9 mouse cellular contexts compared by ENCODE assay signal in genomic region chrX:99325460-99325859, GRCm38 (mm10).
A peak's percentile ranks its signal among the peaks of the same experiment; 100 is the strongest.
DNase-seq lines count a peak whose midpoint lies in the region; ATAC-seq lines count a peak whose summit lies in the region.
"Had no signal": no experiment of that assay in that cellular context is flagged by ENCODE, and none has a peak within 500 bp of the region (broad histone marks: within the 10 kb centered on the region; RNA-seq: fewer than 3 reads in every experiment).

No protein-coding gene starts in this region.

- H3K9me3 ChIP-seq in hindbrain, embryonic 13.5 days: no peaks in the 10 kb centered on the region
- H3K9me3 ChIP-seq in hindbrain, embryonic 11.5 days (ENCODE audit: control insufficient read depth, low read length): no peaks in the 10 kb centered on the region
- no peaks in the 10 kb centered on the region for H3K9me3 ChIP-seq in heart, embryonic 10.5 days
- no peaks in the 10 kb centered on the region for H3K9me3 ChIP-seq in kidney, embryonic 16.5 days (ENCODE audit: low read length)
- H3K9me3 ChIP-seq in midbrain, embryonic 16.5 days (replicated peaks; ENCODE audit: control insufficient read depth, low read length, poor library complexity, severe bottlenecking): no peaks in the 10 kb centered on the region
- H3K9me3 ChIP-seq: liver, embryonic 15.5 days had no signal

- no peak overlapping the region for H3K4me2 ChIP-seq in hindbrain, embryonic 13.5 days
- no peak overlapping the region for H3K4me2 ChIP-seq in hindbrain, embryonic 11.5 days (replicated peaks; ENCODE audit: low read depth, low read length)
- no peak overlapping the region for H3K4me2 ChIP-seq in kidney, embryonic 16.5 days (replicated peaks; ENCODE audit: low read depth, low read length)
- H3K4me2 ChIP-seq in midbrain, embryonic 16.5 days (ENCODE audit: low read length): no peak overlapping the region
- H3K4me2 ChIP-seq: liver, embryonic 15.5 days had no signal

- H3K27me3 ChIP-seq in hindbrain, embryonic 13.5 days: peaks cover 51% of the 10 kb centered on the region
- H3K27me3 ChIP-seq in hindbrain, embryonic 11.5 days (ENCODE audit: control insufficient read depth, insufficient read depth, low read length): peaks cover 4% of the 10 kb centered on the region; the same call in 1 of the 2 replicates
- peaks cover 59% of the 10 kb centered on the region for H3K27me3 ChIP-seq in heart, embryonic 10.5 days (ENCODE audit: insufficient read depth, poor library complexity, severe bottlenecking)
- peaks cover 18% of the 10 kb centered on the region; the same call in 1 of the 2 replicates for H3K27me3 ChIP-seq in kidney, embryonic 16.5 days (ENCODE audit: insufficient read depth, low read length)
- no peaks in the 10 kb centered on the region for H3K27me3 ChIP-seq in midbrain, embryonic 16.5 days (ENCODE audit: control insufficient read depth, insufficient read depth, low read depth, low read length)

- peak; percentile 59; the same call in 1 of the 2 replicates for ATAC-seq in hindbrain, embryonic 13.5 days (ENCODE audit: low FRiP score)
- no peak for ATAC-seq in hindbrain, embryonic 11.5 days (ENCODE audit: low FRiP score)
- ATAC-seq in kidney, embryonic 16.5 days (ENCODE audit: low FRiP score, low TSS enrichment): no peak
- ATAC-seq in midbrain, embryonic 16.5 days: peak; percentile 73; the same call in 1 of the 2 replicates

- H3K4me1 ChIP-seq in hindbrain, embryonic 13.5 days (replicated peaks): peaks cover 19% of the 10 kb centered on the region
- no peaks in the 10 kb centered on the region for H3K4me1 ChIP-seq in hindbrain, embryonic 11.5 days (replicated peaks; ENCODE audit: control insufficient read depth, insufficient read depth, low read length)
- peaks cover 13% of the 10 kb centered on the region for H3K4me1 ChIP-seq in brown adipose tissue, adult 24 weeks (ENCODE audit: control insufficient read depth, insufficient read depth, insufficient read length, low read length)
- peaks cover 21% of the 10 kb centered on the region for H3K4me1 ChIP-seq in heart, embryonic 10.5 days
- peaks cover 23% of the 10 kb centered on the region for H3K4me1 ChIP-seq in kidney, embryonic 16.5 days (ENCODE audit: insufficient read depth, low read length)
- no peaks in the 10 kb centered on the region for H3K4me1 ChIP-seq in midbrain, embryonic 16.5 days (ENCODE audit: control insufficient read depth, insufficient read depth, low read length)
- H3K4me1 ChIP-seq: liver, embryonic 15.5 days had no signal

- no peak overlapping the region for H3K9ac ChIP-seq in hindbrain, embryonic 13.5 days
- no peak overlapping the region for H3K9ac ChIP-seq in hindbrain, embryonic 11.5 days (ENCODE audit: low read depth, low read length)
- no peak overlapping the region for H3K9ac ChIP-seq in kidney, embryonic 16.5 days (replicated peaks; ENCODE audit: low read length)
- no peak overlapping the region for H3K9ac ChIP-seq in midbrain, embryonic 16.5 days (ENCODE audit: low read depth, low read length)
- H3K9ac ChIP-seq: liver, embryonic 15.5 days had no signal

- no peak for DNase-seq in hindbrain, embryonic 11.5 days (ENCODE audit: low spot score)
- DNase-seq in heart, embryonic 10.5 days (ENCODE audit: low spot score): peak; percentile 71
- DNase-seq in retina, embryonic 14.5 days (ENCODE audit: low spot score): no peak
- no peak for DNase-seq in spleen, postnatal 14 days (ENCODE audit: low spot score in 2 of 2)

- H3K36me3 ChIP-seq in hindbrain, embryonic 13.5 days: no peaks in the 10 kb centered on the region
- no peaks in the 10 kb centered on the region for H3K36me3 ChIP-seq in hindbrain, embryonic 11.5 days (ENCODE audit: control insufficient read depth, insufficient read depth, low read length)
- H3K36me3 ChIP-seq in heart, embryonic 10.5 days: no peaks in the 10 kb centered on the region
- no peaks in the 10 kb centered on the region for H3K36me3 ChIP-seq in kidney, embryonic 16.5 days (ENCODE audit: insufficient read depth, low read length)
- H3K36me3 ChIP-seq in midbrain, embryonic 16.5 days (ENCODE audit: control insufficient read depth, insufficient read depth, low read length): no peaks in the 10 kb centered on the region
- H3K36me3 ChIP-seq: liver, embryonic 15.5 days had no signal

- no peak overlapping the region for H3K4me3 ChIP-seq in hindbrain, embryonic 13.5 days
- no peak overlapping the region for H3K4me3 ChIP-seq in hindbrain, embryonic 11.5 days (ENCODE audit: low read depth, low read length)
- H3K4me3 ChIP-seq in brown adipose tissue, adult 24 weeks (ENCODE audit: insufficient read depth, low read depth, low read length): no peak overlapping the region
- H3K4me3 ChIP-seq in heart, embryonic 10.5 days: no peak overlapping the region
- no peak overlapping the region for H3K4me3 ChIP-seq in kidney, embryonic 16.5 days (ENCODE audit: low read length)
- no peak overlapping the region for H3K4me3 ChIP-seq in midbrain, embryonic 16.5 days (ENCODE audit: low read depth, low read length)
- H3K4me3 ChIP-seq: liver, embryonic 15.5 days had no signal

- WGBS in hindbrain, embryonic 13.5 days: 46% methylated on average over 8 of the region's 8 CpGs
- WGBS in hindbrain, embryonic 11.5 days: 55% methylated on average over 8 of the region's 8 CpGs
- WGBS in heart, embryonic 10.5 days: 64% methylated on average over 8 of the region's 8 CpGs
- whole genome bisulfite sequencing in kidney, embryonic 16.5 days: 52% methylated on average over 8 of the region's 8 CpGs
- WGBS in midbrain, embryonic 16.5 days: 38% methylated on average over 7 of the region's 8 CpGs

- peak overlapping the region; percentile 64; the same call in 1 of the 2 replicates for H3K27ac ChIP-seq in hindbrain, embryonic 13.5 days
- no peak overlapping the region for H3K27ac ChIP-seq in hindbrain, embryonic 11.5 days (ENCODE audit: low read depth, low read length)
- peak overlapping the region; percentile 68 for H3K27ac ChIP-seq in brown adipose tissue, adult 24 weeks (replicated peaks; ENCODE audit: low read depth, low read length)
- H3K27ac ChIP-seq in heart, embryonic 10.5 days: peak overlapping the region; percentile 42
- H3K27ac ChIP-seq in kidney, embryonic 16.5 days (ENCODE audit: low read length): peak overlapping the region; percentile 31; the same call in 1 of the 2 replicates
- H3K27ac ChIP-seq in midbrain, embryonic 16.5 days (ENCODE audit: low read length): no peak overlapping the region
- H3K27ac ChIP-seq: liver, embryonic 15.5 days had no signal

Comparison
In these comparisons a context has a peak if more than half of its experiments do, and no peak if none do; other contexts are left out.
1. ATAC-seq: peak in hindbrain, embryonic 13.5 days (single experiment) and midbrain, embryonic 16.5 days (single experiment); none in hindbrain, embryonic 11.5 days (single experiment) and kidney, embryonic 16.5 days (single experiment).
2. H3K27ac ChIP-seq: peak in hindbrain, embryonic 13.5 days (single experiment), brown adipose tissue, adult 24 weeks (single experiment), heart, embryonic 10.5 days (single experiment) and kidney, embryonic 16.5 days (single experiment); none in hindbrain, embryonic 11.5 days (single experiment) and midbrain, embryonic 16.5 days (single experiment).